Mouse (Mus musculus) testis, adult 2 months (tissue): ENCODE data around the gene Pth1r.

Experiments
- CTCF ChIP-seq: fragments of 200-500 bp; IDR thresholded peaks from 2 replicates; pipeline ENCODE4 v1.5.1; 2012; ENCODE audit warnings: low read depth, mild to moderate bottlenecking, inconsistent platforms, low read length, moderate library complexity; ENCODE audit not compliant: control insufficient read depth, insufficient read depth, insufficient replicate concordance
- POLR2A ChIP-seq: fragments of 200-500 bp; IDR thresholded peaks from 2 replicates; pipeline ENCODE4 v1.6.1; 2012; ENCODE audit warnings: low read depth, mild to moderate bottlenecking, inconsistent platforms, low read length, moderate library complexity; ENCODE audit not compliant: control insufficient read depth

- TF ChIP-seq CTCF = no peak
- no peak for TF ChIP-seq POLR2A
Observed at GRCm38 (mm10) chr9:110743456-110744323, 3.3 kb downstream of the Pth1r start.
